Mouse (Mus musculus) embryonic facial prominence, embryonic 15.5 days (tissue): ENCODE data around the gene Clptm1. TPM values are rescaled to one million over a fixed set of nuclear protein-coding genes. Genes with fewer than 3 reads are reported as not detected.
"Not testable (repeated sequence)": the region's sequence is repeated elsewhere in the genome, so short reads cannot be mapped to it uniquely, and the experiment has no call there.

Experiments
- ATAC-seq: fragments of 200-750 bp; cut with Nextera tagmentation; 2 replicates; pipeline ENCODE4 v1.8.0; 2017; ENCODE audit warnings: low read depth, moderate TSS enrichment; ENCODE audit not compliant: insufficient number of reproducible peaks, low FRiP score, low TSS enrichment
- H3K27ac ChIP-seq: fragments of 300-500 bp; sonication (generic); replicated peaks from 2 replicates; pipeline ENCODE4 v1.5.1; 2015; ENCODE audit warnings: mild to moderate bottlenecking, inconsistent platforms
- H3K27me3 ChIP-seq: fragments of 300-500 bp; sonication (generic); 2 replicates; pipeline ENCODE4 v1.6.1; 2015; ENCODE audit warnings: inconsistent platforms
- H3K36me3 ChIP-seq: fragments of 300-500 bp; sonication (generic); 2 replicates; pipeline ENCODE4 v1.6.1; 2015; ENCODE audit warnings: mild to moderate bottlenecking, inconsistent platforms
- H3K4me1 ChIP-seq: fragments of 300-500 bp; sonication (generic); 2 replicates; pipeline ENCODE4 v1.6.1; 2015; ENCODE audit warnings: inconsistent platforms
- H3K4me2 ChIP-seq: fragments of 300-500 bp; sonication (generic); replicated peaks from 2 replicates; pipeline ENCODE4 v1.6.1; 2015; ENCODE audit warnings: mild to moderate bottlenecking, inconsistent platforms
- H3K4me3 ChIP-seq: fragments of 300-500 bp; sonication (generic); replicated peaks from 2 replicates; pipeline ENCODE4 v1.5.1; 2015; ENCODE audit warnings: mild to moderate bottlenecking, inconsistent platforms
- H3K9ac ChIP-seq: fragments of 300-500 bp; sonication (generic); 2 replicates; pipeline ENCODE4 v1.6.1; 2015; ENCODE audit warnings: inconsistent platforms
- H3K9me3 ChIP-seq: fragments of 300-500 bp; sonication (generic); replicated peaks from 2 replicates; pipeline ENCODE4 v1.6.1; 2016; ENCODE audit warnings: inconsistent platforms
- WGBS: fragments of 180-500 bp; shearing (Covaris S2); methylation state at CpG from one replicate; pipeline ENCODE4 v1.1.7; 2015; 5-methylcytosine and 5-hydroxymethylcytosine counted together
- polyA plus RNA-seq: library from polyadenylated mRNA; unstranded; fragments of >200 nt; fragmentation: Nextera tagmentation; extraction: Ambion mirVana; gene quantifications from 2 replicates; pipeline ENCODE4 v1.2.1, GENCODE M21; 2015

The Clptm1 gene
- polyA plus RNA-seq, 1 experiment from 2014 or later, result 89.1 TPM

GRCm38 (mm10) chr7:19691434-19691833 lies 26.6 kb upstream of the Clptm1 start:
- no peaks in the 10 kb centered on the region for H3K27me3 ChIP-seq
- peaks cover 20% of the 10 kb centered on the region; the same call in 1 of the 2 replicates for H3K4me1 ChIP-seq
- WGBS, result 70% methylated on average over 6 of the region's 6 CpGs
- no peak overlapping the region for H3K4me3 ChIP-seq
- ATAC-seq, result no peak
- peaks cover 5% of the 10 kb centered on the region for H3K36me3 ChIP-seq
- no peak overlapping the region for H3K9ac ChIP-seq
- H3K9me3 ChIP-seq, result no peaks in the 10 kb centered on the region
- H3K4me2 ChIP-seq, result no peak overlapping the region
- H3K27ac ChIP-seq, result no peak overlapping the region

DNA sequence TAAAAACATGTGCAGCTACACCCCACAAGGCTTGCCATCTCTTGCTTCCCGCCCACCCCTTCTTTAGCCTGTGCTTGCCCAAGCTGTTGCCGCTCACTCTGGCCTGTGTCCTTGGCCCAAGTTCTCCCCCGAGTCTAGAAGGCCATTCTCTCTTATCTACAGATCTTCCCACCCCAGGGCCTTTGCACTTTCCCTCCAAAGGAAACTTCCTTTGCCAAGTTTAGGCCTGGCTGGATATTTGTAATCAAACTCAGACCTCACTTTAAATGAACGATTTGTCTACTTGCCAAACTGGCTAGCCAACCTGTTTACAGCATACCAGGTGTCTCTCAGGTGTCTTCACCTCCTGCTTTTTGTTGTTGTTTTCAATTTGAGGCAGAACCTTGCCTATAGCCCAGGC lies 26.0 kb upstream of the Clptm1 start:
- no peak overlapping the region for H3K27ac ChIP-seq
- 72% methylated on average over 4 of the region's 4 CpGs for WGBS
- no peak overlapping the region for H3K4me3 ChIP-seq
- no peak overlapping the region for H3K4me2 ChIP-seq
- no peak for ATAC-seq
- no peaks in the 10 kb centered on the region for H3K27me3 ChIP-seq
- H3K4me1 ChIP-seq, result peaks cover 20% of the 10 kb centered on the region; the same call in 1 of the 2 replicates
- no peaks in the 10 kb centered on the region for H3K9me3 ChIP-seq
- H3K36me3 ChIP-seq, result no peaks in the 10 kb centered on the region
- H3K9ac ChIP-seq, result no peak overlapping the region

DNA sequence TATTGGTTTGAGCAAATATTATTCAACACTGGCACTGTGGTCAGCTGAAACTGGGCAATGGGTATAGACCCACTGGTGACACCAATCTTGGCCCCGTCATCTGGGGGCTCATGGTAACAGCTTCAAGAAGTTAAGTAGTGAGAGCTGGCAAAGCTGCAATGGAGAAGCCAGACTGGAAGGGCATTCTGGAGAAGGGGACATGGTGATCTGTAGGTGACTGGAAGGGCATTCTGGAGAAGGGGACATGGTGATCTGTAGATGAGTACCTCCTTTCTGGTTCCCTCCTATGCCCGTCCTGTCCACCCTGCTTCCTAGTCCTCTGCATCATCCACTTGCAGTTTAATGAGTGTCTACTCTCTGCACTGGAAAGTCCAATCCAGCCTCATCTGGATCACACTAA lies 23.8 kb upstream of the Clptm1 start:
- ATAC-seq, result no peak
- WGBS, result 87% methylated on average over 2 of the region's 2 CpGs
- Histone ChIP-seq H3K36me3 (no peaks in the 10 kb centered on the region), H3K27ac (no peak overlapping the region), H3K4me3 (no peak overlapping the region), H3K9ac (no peak overlapping the region), H3K27me3 (no peaks in the 10 kb centered on the region), H3K4me1 (peaks cover 15% of the 10 kb centered on the region; the same call in 1 of the 2 replicates), H3K9me3 (no peaks in the 10 kb centered on the region), H3K4me2 (no peak overlapping the region)

GRCm38 (mm10) chr7:19688101-19688500 lies 23.3 kb upstream of the Clptm1 start:
- Histone ChIP-seq H3K27ac (no peak overlapping the region), H3K4me2 (no peak overlapping the region), H3K27me3 (no peaks in the 10 kb centered on the region), H3K36me3 (no peaks in the 10 kb centered on the region), H3K4me3 (no peak overlapping the region), H3K9me3 (no peaks in the 10 kb centered on the region), H3K4me1 (peaks cover 15% of the 10 kb centered on the region), H3K9ac (no peak overlapping the region)
- ATAC-seq, result no peak
- 93% methylated on average over 10 of the region's 10 CpGs for WGBS

- H3K27me3 ChIP-seq, ATAC-seq, H3K9me3 ChIP-seq, H3K4me1 ChIP-seq, H3K36me3 ChIP-seq, H3K27ac ChIP-seq, H3K4me2 ChIP-seq, H3K9ac ChIP-seq, H3K4me3 ChIP-seq: not testable (repeated sequence)
- 47% methylated on average over 8 of the region's 8 CpGs for WGBS
Measured at GRCm38 (mm10) chr7:19686927-19687583, 22.2 kb upstream of the Clptm1 start.

- H3K27ac ChIP-seq, result no peak overlapping the region
- no peaks in the 10 kb centered on the region for H3K27me3 ChIP-seq
- no peaks in the 10 kb centered on the region for H3K9me3 ChIP-seq
- H3K4me1 ChIP-seq, result peaks cover 7% of the 10 kb centered on the region
- no peaks in the 10 kb centered on the region for H3K36me3 ChIP-seq
- H3K4me3 ChIP-seq, result no peak overlapping the region
- H3K4me2 ChIP-seq, result no peak overlapping the region
- WGBS, result 74% methylated on average over 6 of the region's 6 CpGs
- ATAC-seq, result no peak
- H3K9ac ChIP-seq, result no peak overlapping the region
Measured at GRCm38 (mm10) chr7:19686521-19686920, 21.7 kb upstream of the Clptm1 start.

- H3K9ac ChIP-seq, result no peak overlapping the region
- 64% methylated on average over 4 of the region's 4 CpGs for WGBS
- H3K4me1 ChIP-seq, result peaks cover 7% of the 10 kb centered on the region
- H3K27ac ChIP-seq, result no peak overlapping the region
- H3K27me3 ChIP-seq, result no peaks in the 10 kb centered on the region
- no peaks in the 10 kb centered on the region for H3K9me3 ChIP-seq
- no peak overlapping the region for H3K4me2 ChIP-seq
- ATAC-seq, result no peak
- H3K36me3 ChIP-seq, result no peaks in the 10 kb centered on the region
- H3K4me3 ChIP-seq, result no peak overlapping the region
Measured at GRCm38 (mm10) chr7:19685374-19685773, 20.5 kb upstream of the Clptm1 start.

DNA sequence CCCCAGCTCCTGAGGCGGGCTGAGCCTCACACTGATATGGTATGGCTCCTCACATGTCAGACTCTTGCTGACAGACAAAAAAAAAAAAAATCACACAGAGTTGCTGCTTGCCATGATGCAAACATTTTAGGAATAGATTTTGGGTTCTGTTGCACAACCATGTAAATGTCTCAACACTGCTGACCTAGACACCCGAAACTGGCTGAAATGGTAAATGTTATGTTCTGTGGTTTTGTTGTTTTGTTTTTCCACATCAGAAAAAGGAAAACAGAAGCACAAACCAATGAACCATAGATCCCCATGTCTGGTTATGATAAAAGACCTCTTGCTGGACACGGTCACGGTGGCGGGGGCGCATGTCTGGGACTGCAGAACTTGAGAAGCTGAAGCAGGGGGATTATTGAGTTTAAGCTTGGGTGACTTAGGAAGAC lies 19.0 kb upstream of the Clptm1 start:
- H3K9me3 ChIP-seq, result no peaks in the 10 kb centered on the region
- H3K9ac ChIP-seq, result no peak overlapping the region
- H3K36me3 ChIP-seq, result no peaks in the 10 kb centered on the region
- H3K4me3 ChIP-seq, result no peak overlapping the region
- no peaks in the 10 kb centered on the region for H3K27me3 ChIP-seq
- WGBS, result 61% methylated on average over 6 of the region's 6 CpGs
- ATAC-seq, result no peak
- no peak overlapping the region for H3K4me2 ChIP-seq
- peaks cover 7% of the 10 kb centered on the region for H3K4me1 ChIP-seq
- H3K27ac ChIP-seq, result no peak overlapping the region

- WGBS, result 26% methylated on average over 3 of the region's 3 CpGs
- no peak for ATAC-seq
- Histone ChIP-seq H3K9ac (no peak overlapping the region), H3K27me3 (no peaks in the 10 kb centered on the region), H3K4me2 (no peak overlapping the region), H3K4me1 (peaks cover 7% of the 10 kb centered on the region), H3K4me3 (no peak overlapping the region), H3K27ac (no peak overlapping the region), H3K9me3 (no peaks in the 10 kb centered on the region), H3K36me3 (no peaks in the 10 kb centered on the region)
Measured at GRCm38 (mm10) chr7:19682979-19683378, 18.1 kb upstream of the Clptm1 start.

GRCm38 (mm10) chr7:19681202-19681694 lies 16.4 kb upstream of the Clptm1 start, which contains the start of the genes Gm44805 and Apoc4:
Gene Gm44805, minus strand, starts transcription at chr7:19681423.
Gene Apoc4, minus strand, starts transcription at chr7:19681479.
- no peaks in the 10 kb centered on the region for H3K27me3 ChIP-seq
- no peak within 1 kb of the TSS for H3K4me2 ChIP-seq
- H3K4me1 ChIP-seq, result peaks cover 3% of the 10 kb centered on the region; the same call in 1 of the 2 replicates
- H3K9ac ChIP-seq, result no peak within 1 kb of the TSS
- no peak for ATAC-seq
- 61% methylated on average over 8 of the region's 8 CpGs for WGBS
- no peaks in the 10 kb centered on the region for H3K9me3 ChIP-seq
- H3K36me3 ChIP-seq, result no peaks in the 10 kb centered on the region
- H3K27ac ChIP-seq, result no peak within 1 kb of the TSS
- no peak within 1 kb of the TSS for H3K4me3 ChIP-seq

DNA sequence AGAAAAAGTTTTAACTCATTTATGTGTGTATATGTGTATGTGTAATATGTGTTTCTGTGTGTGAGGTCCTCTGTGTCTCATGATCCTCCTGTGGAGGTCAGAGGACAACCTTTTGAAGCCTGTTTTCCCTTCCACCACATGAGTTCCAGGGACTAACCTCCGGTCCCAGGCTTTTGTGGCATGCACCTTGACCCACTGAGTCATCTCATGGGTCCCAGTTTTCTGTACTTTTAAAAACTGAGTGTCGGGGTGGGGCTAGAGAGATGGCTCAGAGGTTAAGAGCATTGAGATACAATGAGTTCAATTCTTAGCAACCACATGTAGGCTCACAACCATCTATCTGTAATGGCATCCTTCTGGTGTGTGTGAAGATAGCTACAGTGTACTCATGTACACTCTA lies 15.9 kb upstream of the Clptm1 start:
- 85% methylated on average over 2 of the region's 2 CpGs for WGBS

GRCm38 (mm10) chr7:19678901-19679300 lies 14.1 kb upstream of the Clptm1 start:
- no peak for ATAC-seq
- WGBS, result 78% methylated on average over 3 of the region's 3 CpGs
- Histone ChIP-seq H3K4me1 (peaks cover 3% of the 10 kb centered on the region; the same call in 1 of the 2 replicates), H3K36me3 (no peaks in the 10 kb centered on the region), H3K27me3 (no peaks in the 10 kb centered on the region), H3K9me3 (no peaks in the 10 kb centered on the region), H3K4me2 (no peak overlapping the region), H3K4me3 (no peak overlapping the region), H3K9ac (no peak overlapping the region), H3K27ac (no peak overlapping the region)

More for the DNA sequence above, 15.9 kb upstream of the Clptm1 start:
- no peak overlapping the region for H3K4me3 ChIP-seq
- H3K36me3 ChIP-seq, result no peaks in the 10 kb centered on the region
- H3K4me2 ChIP-seq, result no peak overlapping the region
- no peak overlapping the region for H3K9ac ChIP-seq
- no peak overlapping the region for H3K27ac ChIP-seq
- H3K27me3 ChIP-seq, result no peaks in the 10 kb centered on the region
- peaks cover 3% of the 10 kb centered on the region; the same call in 1 of the 2 replicates for H3K4me1 ChIP-seq
- no peaks in the 10 kb centered on the region for H3K9me3 ChIP-seq
- ATAC-seq, result no peak
